Mouse (Mus musculus): ENCODE results near the gene Inpp5f. TPM values are rescaled to one million over a fixed set of nuclear protein-coding genes. Genes with fewer than 3 reads are reported as not detected.

Gene Inpp5f
- polyA plus RNA-seq, 1 experiment from 2014 or later = 20.1 TPM

DNA sequence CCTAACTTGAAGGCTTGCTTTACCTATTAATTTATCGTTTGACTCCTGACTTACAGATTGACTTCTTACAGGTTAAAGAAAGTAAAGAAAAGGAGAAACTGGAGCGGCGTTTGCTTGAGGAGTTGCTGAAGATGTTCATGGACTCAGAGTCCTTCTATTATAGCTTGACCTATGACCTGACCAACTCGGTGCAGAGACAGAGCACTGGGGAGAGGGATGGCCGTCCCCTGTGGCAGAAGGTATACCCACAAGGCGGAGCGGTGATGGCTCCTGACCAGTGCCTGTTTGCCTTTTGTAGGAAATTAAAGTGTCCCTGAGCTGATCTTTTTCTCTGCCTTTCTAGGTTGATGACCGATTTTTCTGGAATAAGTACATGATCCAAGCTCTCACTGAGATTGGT is 52.8 kb downstream of the Inpp5f start:
- Histone ChIP-seq H3K27ac (replicated peaks; ENCODE audit: low read depth, low read length) (no peak overlapping the region), H3K9ac (ENCODE audit: low read depth, low read length) (no peak overlapping the region), H3K9me3 (ENCODE audit: control insufficient read depth, low read length) (no peaks in the 10 kb centered on the region), H3K4me3 (ENCODE audit: low read depth, low read length) (no peak overlapping the region), H3K4me1 (ENCODE audit: control insufficient read depth, insufficient read depth, low read length) (no peaks in the 10 kb centered on the region), H3K4me2 (ENCODE audit: low read depth, low read length) (no peak overlapping the region), H3K36me3 (ENCODE audit: control insufficient read depth, insufficient read depth, low read length) (peaks cover 25% of the 10 kb centered on the region; the same call in 1 of the 2 replicates), H3K27me3 (replicated peaks; ENCODE audit: control insufficient read depth, insufficient read depth, low read length) (no peaks in the 10 kb centered on the region)
- DNase-seq (ENCODE audit: low spot score) (no peak), ATAC-seq (ENCODE audit: low read depth) (no peak)
- 80% methylated on average over 8 of the region's 8 CpGs for WGBS

DNA sequence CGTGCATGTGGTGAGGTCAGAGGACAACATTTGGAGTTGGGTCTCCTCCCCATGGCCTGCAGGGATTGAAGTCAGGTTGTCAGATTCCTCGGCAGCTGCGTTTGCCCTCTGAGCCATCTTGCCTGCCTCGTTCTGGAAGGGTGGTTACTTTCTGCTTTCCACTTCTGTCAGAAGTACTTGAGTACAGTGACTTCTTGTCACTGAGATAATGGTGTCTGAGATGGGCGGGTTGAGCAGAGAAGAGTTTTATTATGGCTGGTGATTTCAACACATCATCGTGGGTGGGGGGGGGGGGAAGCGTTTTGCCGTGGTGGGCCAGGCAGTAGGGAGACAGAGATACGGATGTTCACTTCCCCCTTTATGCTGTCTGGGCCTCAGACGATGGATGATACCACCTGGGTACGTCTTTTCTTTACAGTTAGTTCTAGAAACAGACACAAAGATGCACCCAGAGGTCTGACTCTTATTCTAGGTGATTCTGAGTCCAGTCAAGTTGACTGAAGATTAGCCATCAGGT is 53.8 kb downstream of the Inpp5f start:
- H3K27ac ChIP-seq (replicated peaks; ENCODE audit: low read depth, low read length) = no peak overlapping the region
- H3K4me3 ChIP-seq (ENCODE audit: low read depth, low read length) = no peak overlapping the region
- no peaks in the 10 kb centered on the region for H3K27me3 ChIP-seq (replicated peaks; ENCODE audit: control insufficient read depth, insufficient read depth, low read length)
- WGBS = 86% methylated on average over 11 of the region's 11 CpGs
- no peak for DNase-seq (ENCODE audit: low spot score)
- no peak overlapping the region for H3K9ac ChIP-seq (ENCODE audit: low read depth, low read length)
- H3K4me2 ChIP-seq (ENCODE audit: low read depth, low read length) = no peak overlapping the region
- H3K9me3 ChIP-seq (ENCODE audit: control insufficient read depth, low read length) = no peaks in the 10 kb centered on the region
- no peak for ATAC-seq (ENCODE audit: low read depth)
- H3K4me1 ChIP-seq (ENCODE audit: control insufficient read depth, insufficient read depth, low read length) = no peaks in the 10 kb centered on the region
- H3K36me3 ChIP-seq (ENCODE audit: control insufficient read depth, insufficient read depth, low read length) = peaks cover 32% of the 10 kb centered on the region; the same call in 1 of the 2 replicates

DNA sequence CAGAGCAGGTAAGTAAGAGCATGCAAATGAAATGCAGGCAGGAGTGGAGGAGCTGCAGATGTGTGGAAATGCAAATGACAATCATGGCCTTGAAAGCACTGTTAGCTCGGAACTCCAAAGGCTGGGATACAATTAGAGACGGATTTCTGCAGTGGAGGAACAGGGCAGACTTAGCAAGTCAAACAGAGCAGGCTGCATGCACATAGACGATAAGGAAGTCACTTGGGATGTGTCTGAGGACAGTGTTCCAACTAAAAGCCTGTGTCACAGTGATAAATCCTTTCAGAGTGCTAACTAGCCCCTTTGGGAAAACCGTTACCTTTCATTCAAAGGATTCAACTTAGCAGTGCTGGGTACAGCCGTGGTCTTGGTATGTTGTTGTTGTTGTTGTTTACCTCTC is 56.7 kb downstream of the Inpp5f start:
- H3K27ac ChIP-seq (replicated peaks; ENCODE audit: low read depth, low read length) = no peak overlapping the region
- H3K27me3 ChIP-seq (replicated peaks; ENCODE audit: control insufficient read depth, insufficient read depth, low read length) = no peaks in the 10 kb centered on the region
- H3K4me2 ChIP-seq (ENCODE audit: low read depth, low read length) = no peak overlapping the region
- H3K9ac ChIP-seq (ENCODE audit: low read depth, low read length) = no peak overlapping the region
- H3K36me3 ChIP-seq (ENCODE audit: control insufficient read depth, insufficient read depth, low read length) = peaks cover 37% of the 10 kb centered on the region
- DNase-seq (ENCODE audit: low spot score) = no peak
- H3K4me3 ChIP-seq (ENCODE audit: low read depth, low read length) = no peak overlapping the region
- H3K4me1 ChIP-seq (ENCODE audit: control insufficient read depth, insufficient read depth, low read length) = peaks cover 8% of the 10 kb centered on the region
- WGBS = 65% methylated on average over 5 of the region's 5 CpGs
- H3K9me3 ChIP-seq (ENCODE audit: control insufficient read depth, low read length) = no peaks in the 10 kb centered on the region
- ATAC-seq (ENCODE audit: low read depth) = no peak

DNA sequence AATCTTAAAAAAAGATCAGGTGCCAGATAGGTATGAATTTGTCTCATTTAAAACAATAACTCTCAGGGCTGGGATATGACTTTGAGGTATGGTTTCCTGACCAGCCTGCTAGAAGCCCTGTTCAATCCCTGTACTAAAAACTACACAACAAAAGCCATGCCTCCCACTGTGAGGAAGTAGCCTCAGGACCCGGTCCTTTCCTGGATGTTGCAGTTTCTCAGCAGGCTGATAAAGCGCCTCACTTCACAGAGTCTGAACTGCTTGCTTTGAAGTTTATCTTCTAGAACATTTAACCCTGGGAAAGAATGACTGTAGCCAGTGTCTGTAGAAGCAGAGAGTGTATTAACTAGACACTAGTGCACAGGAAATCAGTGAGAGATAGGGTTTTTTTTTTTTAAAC is 57.7 kb downstream of the Inpp5f start:
- H3K4me2 ChIP-seq (ENCODE audit: low read depth, low read length) = no peak overlapping the region
- peaks cover 10% of the 10 kb centered on the region for H3K4me1 ChIP-seq (ENCODE audit: control insufficient read depth, insufficient read depth, low read length)
- no peak overlapping the region for H3K4me3 ChIP-seq (ENCODE audit: low read depth, low read length)
- H3K9me3 ChIP-seq (ENCODE audit: control insufficient read depth, low read length) = no peaks in the 10 kb centered on the region
- H3K27ac ChIP-seq (replicated peaks; ENCODE audit: low read depth, low read length) = no peak overlapping the region
- H3K36me3 ChIP-seq (ENCODE audit: control insufficient read depth, insufficient read depth, low read length) = peaks cover 36% of the 10 kb centered on the region
- ATAC-seq (ENCODE audit: low read depth) = no peak
- no peak for DNase-seq (ENCODE audit: low spot score)
- 46% methylated on average over 2 of the region's 2 CpGs for WGBS
- H3K9ac ChIP-seq (ENCODE audit: low read depth, low read length) = no peak overlapping the region
- no peaks in the 10 kb centered on the region for H3K27me3 ChIP-seq (replicated peaks; ENCODE audit: control insufficient read depth, insufficient read depth, low read length)

DNA sequence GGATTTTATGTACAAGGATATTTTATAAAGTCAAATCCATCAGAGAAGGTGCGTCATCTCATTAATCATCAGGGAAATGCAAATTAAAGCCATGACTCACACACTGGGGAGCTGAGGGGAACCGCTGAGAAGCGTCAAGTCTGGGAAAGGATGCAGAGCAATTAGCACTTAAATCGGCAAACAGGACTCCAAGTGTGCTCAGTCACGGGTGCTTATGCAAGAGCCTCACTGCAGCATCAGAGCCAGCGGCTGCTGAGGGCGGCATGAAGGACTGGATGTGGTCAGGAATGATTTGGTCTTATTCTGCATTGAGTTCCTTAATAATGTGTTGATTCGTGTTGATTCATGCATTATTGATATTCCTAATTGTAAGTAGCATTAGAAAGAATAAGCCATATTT is 60.8 kb downstream of the Inpp5f start:
- Histone ChIP-seq H3K9me3 (ENCODE audit: control insufficient read depth, low read length) (no peaks in the 10 kb centered on the region), H3K4me2 (ENCODE audit: low read depth, low read length) (peak overlapping the region; percentile 26; the same call in 1 of the 2 replicates), H3K9ac (ENCODE audit: low read depth, low read length) (no peak overlapping the region), H3K27me3 (replicated peaks; ENCODE audit: control insufficient read depth, insufficient read depth, low read length) (no peaks in the 10 kb centered on the region), H3K27ac (replicated peaks; ENCODE audit: low read depth, low read length) (no peak overlapping the region), H3K4me1 (ENCODE audit: control insufficient read depth, insufficient read depth, low read length) (peaks cover 10% of the 10 kb centered on the region), H3K4me3 (ENCODE audit: low read depth, low read length) (no peak overlapping the region), H3K36me3 (ENCODE audit: control insufficient read depth, insufficient read depth, low read length) (peaks cover 28% of the 10 kb centered on the region)
- peak; percentile 71 for ATAC-seq (ENCODE audit: low read depth)
- DNase-seq (ENCODE audit: low spot score) = peak; percentile 71
- WGBS = 18% methylated on average over 8 of the region's 8 CpGs

DNA sequence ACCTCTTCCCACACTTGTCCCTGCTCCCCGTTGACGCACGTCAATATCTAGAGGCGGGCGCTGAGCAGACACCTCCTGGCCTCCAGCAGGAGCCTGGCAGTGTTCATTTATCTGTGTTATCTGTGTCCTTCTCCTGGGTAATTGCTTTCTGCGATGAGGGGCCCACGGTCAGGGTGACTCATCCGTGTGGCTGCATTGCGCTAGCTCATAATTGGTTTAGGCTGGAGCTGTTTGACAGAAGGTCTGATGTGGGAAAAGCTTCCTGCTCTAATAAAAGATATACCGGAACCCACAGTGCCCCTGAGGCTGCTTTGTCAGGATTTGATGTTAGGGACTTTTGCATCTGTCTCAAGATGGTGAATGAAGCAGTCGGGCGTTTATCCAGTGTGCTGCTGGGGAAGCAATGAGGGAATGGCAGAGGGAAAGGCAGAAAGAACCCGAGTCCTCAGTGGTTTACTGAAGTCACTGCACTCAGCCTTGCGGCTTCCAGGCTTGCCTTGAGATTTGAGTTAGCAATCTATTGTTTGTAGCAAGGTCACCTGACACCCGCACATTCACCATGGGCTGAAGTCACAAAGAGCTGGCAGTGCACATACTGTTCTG is 61.4 kb downstream of the Inpp5f start:
- no peak overlapping the region; the same call in 1 of the 2 replicates for H3K9ac ChIP-seq (ENCODE audit: low read depth, low read length)
- ATAC-seq (ENCODE audit: low read depth) (peak; percentile 70; the same call in 1 of the 2 replicates), DNase-seq (ENCODE audit: low spot score) (peak; percentile 57)
- peaks cover 10% of the 10 kb centered on the region for H3K4me1 ChIP-seq (ENCODE audit: control insufficient read depth, insufficient read depth, low read length)
- no peak overlapping the region for H3K4me3 ChIP-seq (ENCODE audit: low read depth, low read length)
- H3K9me3 ChIP-seq (ENCODE audit: control insufficient read depth, low read length) = no peaks in the 10 kb centered on the region
- WGBS = 13% methylated on average over 15 of the region's 15 CpGs
- H3K27me3 ChIP-seq (replicated peaks; ENCODE audit: control insufficient read depth, insufficient read depth, low read length) = no peaks in the 10 kb centered on the region
- H3K4me2 ChIP-seq (ENCODE audit: low read depth, low read length) = peak overlapping the region; percentile 26; the same call in 1 of the 2 replicates
- peaks cover 31% of the 10 kb centered on the region for H3K36me3 ChIP-seq (ENCODE audit: control insufficient read depth, insufficient read depth, low read length)
- peak overlapping the region; percentile 29 for H3K27ac ChIP-seq (replicated peaks; ENCODE audit: low read depth, low read length)

DNA sequence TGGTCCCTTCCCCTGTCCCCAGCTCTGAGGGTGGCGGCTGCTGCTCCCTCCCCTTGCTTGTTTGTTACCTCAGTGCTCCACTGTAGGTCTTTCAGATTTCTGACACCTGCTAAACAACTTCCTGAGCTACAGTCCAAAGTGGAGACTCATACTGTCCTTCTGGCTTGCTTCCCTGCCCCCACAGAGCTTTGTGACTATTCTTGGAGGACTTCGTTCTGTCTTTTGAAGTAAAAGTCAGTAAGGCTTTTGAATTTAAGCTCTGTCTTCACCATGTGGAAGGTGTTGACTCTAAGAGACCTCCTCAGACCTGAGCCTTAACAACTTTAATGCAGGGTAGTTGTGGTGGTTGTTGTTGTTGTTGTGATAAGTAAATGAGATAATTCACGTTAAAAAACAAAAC is 67.4 kb downstream of the Inpp5f start:
- H3K9me3 ChIP-seq (ENCODE audit: control insufficient read depth, low read length) = no peaks in the 10 kb centered on the region; the same call in 1 of the 2 replicates
- H3K4me1 ChIP-seq (ENCODE audit: control insufficient read depth, insufficient read depth, low read length) = no peaks in the 10 kb centered on the region
- WGBS = 70% methylated on average over 3 of the region's 3 CpGs
- DNase-seq (ENCODE audit: low spot score) = no peak
- H3K27ac ChIP-seq (replicated peaks; ENCODE audit: low read depth, low read length) = no peak overlapping the region
- peaks cover 16% of the 10 kb centered on the region for H3K36me3 ChIP-seq (ENCODE audit: control insufficient read depth, insufficient read depth, low read length)
- no peak for ATAC-seq (ENCODE audit: low read depth)
- H3K4me3 ChIP-seq (ENCODE audit: low read depth, low read length) = no peak overlapping the region
- no peak overlapping the region for H3K4me2 ChIP-seq (ENCODE audit: low read depth, low read length)
- no peaks in the 10 kb centered on the region for H3K27me3 ChIP-seq (replicated peaks; ENCODE audit: control insufficient read depth, insufficient read depth, low read length)
- no peak overlapping the region for H3K9ac ChIP-seq (ENCODE audit: low read depth, low read length)

DNA sequence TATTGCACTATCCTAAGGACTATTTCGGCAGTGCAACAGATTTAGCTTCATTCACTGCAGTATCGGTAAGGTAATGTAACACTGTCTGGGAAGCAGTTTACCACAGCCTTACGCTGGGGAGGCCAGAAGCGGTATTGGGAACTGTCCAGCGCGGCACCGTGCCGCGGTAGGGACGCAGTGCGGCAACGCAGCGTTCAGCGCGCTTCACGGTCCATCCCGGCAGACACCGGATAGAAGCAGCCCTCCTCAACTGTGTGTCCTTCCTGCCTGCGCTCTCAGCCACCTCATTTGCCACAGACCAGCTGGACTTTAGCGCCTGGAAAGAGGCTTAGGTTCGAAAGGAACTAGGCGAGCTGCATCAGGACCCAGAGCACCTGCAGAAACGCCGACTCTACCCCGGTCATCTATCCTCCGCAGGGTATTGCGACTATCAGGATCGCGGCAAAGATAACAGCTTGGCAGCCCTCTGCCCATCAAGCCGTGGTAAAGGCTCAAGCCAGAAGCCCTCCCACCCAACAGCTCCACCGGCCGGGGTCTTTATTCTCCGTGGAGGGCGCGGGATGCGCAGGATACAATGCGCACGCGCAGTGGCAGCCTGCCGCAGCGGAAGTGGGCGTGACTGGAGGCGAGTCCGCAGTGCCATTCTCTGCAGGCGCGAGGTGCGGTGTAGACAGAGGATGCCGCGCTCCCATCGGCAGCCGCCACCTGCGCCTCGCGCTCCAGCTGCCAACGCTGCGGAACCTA is 76.9 kb downstream of the Inpp5f start:
- 55% methylated on average over 52 of the region's 56 CpGs for WGBS
- Histone ChIP-seq H3K4me1 (ENCODE audit: control insufficient read depth, insufficient read depth, low read length) (no peaks in the 10 kb centered on the region), H3K36me3 (ENCODE audit: control insufficient read depth, insufficient read depth, low read length) (peaks cover 73% of the 10 kb centered on the region), H3K9ac (ENCODE audit: low read depth, low read length) (peak overlapping the region; percentile 34; the same call in 1 of the 2 replicates), H3K27ac (replicated peaks; ENCODE audit: low read depth, low read length) (no peak overlapping the region), H3K9me3 (ENCODE audit: control insufficient read depth, low read length) (peaks cover 30% of the 10 kb centered on the region), H3K4me3 (ENCODE audit: low read depth, low read length) (peak overlapping the region; percentile 48), H3K4me2 (ENCODE audit: low read depth, low read length) (peak overlapping the region; percentile 69), H3K27me3 (replicated peaks; ENCODE audit: control insufficient read depth, insufficient read depth, low read length) (no peaks in the 10 kb centered on the region)
- DNase-seq (ENCODE audit: low spot score) (peak; percentile 74), ATAC-seq (ENCODE audit: low read depth) (peak; percentile 88)

Data from embryonic facial prominence, embryonic 14.5 days (tissue).